Mouse (Mus musculus) midbrain, embryonic 13.5 days (tissue): ENCODE results near the gene Cdkn1b. TPM values are rescaled to one million over a fixed set of nuclear protein-coding genes. Genes with fewer than 3 reads are reported as not detected.

Source experiments
- ATAC-seq: fragments of 200-750 bp; cut with Nextera tagmentation; 2 replicates; pipeline ENCODE4 v1.8.0; 2017; ENCODE audit warnings: mild to moderate bottlenecking, moderate TSS enrichment, moderate library complexity
- H3K27ac ChIP-seq: fragments of 300-500 bp; sonication (generic); 2 replicates; pipeline ENCODE4 v1.5.1; 2015; ENCODE audit warnings: inconsistent platforms, mild to moderate bottlenecking, moderate library complexity
- H3K27me3 ChIP-seq: fragments of 300-500 bp; sonication (generic); 2 replicates; pipeline ENCODE4 v1.6.1; 2015; ENCODE audit warnings: mild to moderate bottlenecking, inconsistent platforms
- H3K36me3 ChIP-seq: fragments of 300-500 bp; sonication (generic); 2 replicates; pipeline ENCODE4 v1.6.1; 2015; ENCODE audit warnings: mild to moderate bottlenecking, inconsistent platforms
- H3K4me1 ChIP-seq: fragments of 300-500 bp; sonication (generic); replicated peaks from 2 replicates; pipeline ENCODE4 v1.6.1; 2015; ENCODE audit warnings: inconsistent platforms
- H3K4me2 ChIP-seq: fragments of 300-500 bp; sonication (generic); replicated peaks from 2 replicates; pipeline ENCODE4 v1.6.1; 2015; ENCODE audit warnings: moderate library complexity, mild to moderate bottlenecking, inconsistent platforms
- H3K4me3 ChIP-seq: fragments of 300-500 bp; sonication (generic); replicated peaks from 2 replicates; pipeline ENCODE4 v1.5.1; 2015; ENCODE audit warnings: mild to moderate bottlenecking, inconsistent platforms
- H3K9ac ChIP-seq: fragments of 300-500 bp; sonication (generic); replicated peaks from 2 replicates; pipeline ENCODE4 v1.6.1; 2015; ENCODE audit warnings: mild to moderate bottlenecking, inconsistent platforms
- H3K9me3 ChIP-seq: fragments of 300-500 bp; sonication (generic); 2 replicates; pipeline ENCODE4 v1.6.1; 2016; ENCODE audit warnings: mild to moderate bottlenecking, inconsistent platforms
- WGBS: fragments of 180-500 bp; shearing (Covaris S2); methylation state at CpG from one replicate; pipeline ENCODE4 v1.1.7; 2015; 5-methylcytosine and 5-hydroxymethylcytosine counted together
- polyA plus RNA-seq: library from polyadenylated mRNA; unstranded; fragments of >200 nt; fragmentation: Nextera tagmentation; extraction: Ambion mirVana; gene quantifications from 2 replicates; pipeline ENCODE4 v1.2.1, GENCODE M21; 2015

The Cdkn1b gene
- 33.8 and 35.1 TPM in 2 replicates for polyA plus RNA-seq

- peaks cover 6% of the 10 kb centered on the region; the same call in 1 of the 2 replicates for H3K27me3 ChIP-seq
- peak within 1 kb of the TSS; percentile 96 for H3K27ac ChIP-seq
- no peaks in the 10 kb centered on the region for H3K9me3 ChIP-seq
- H3K36me3 ChIP-seq, result no peaks in the 10 kb centered on the region
- peak within 1 kb of the TSS; percentile 84 for H3K4me2 ChIP-seq
- peaks cover 49% of the 10 kb centered on the region for H3K4me1 ChIP-seq
- peak within 1 kb of the TSS; percentile 93 for H3K9ac ChIP-seq
- ATAC-seq, result peak; percentile 97
- under 1% methylated on average over 77 of the region's 77 CpGs for WGBS
- H3K4me3 ChIP-seq, result peak within 1 kb of the TSS; percentile 90
Observed at GRCm38 (mm10) chr6:134920190-134921013, at the start of gene Cdkn1b. Gene Cdkn1b (plus strand): TSS chr6:134920401.

GRCm38 (mm10) chr6:134870887-134871286 is 49.3 kb upstream of the Cdkn1b start:
- no peak for ATAC-seq
- Histone ChIP-seq H3K9me3 (0 out of 2 replicates have a peak, but pooled peaks cover 5% of the 10 kb centered on the region), H3K9ac (no peak overlapping the region), H3K4me1 (no peaks in the 10 kb centered on the region), H3K27ac (no peak overlapping the region), H3K4me3 (no peak overlapping the region), H3K36me3 (peaks cover 82% of the 10 kb centered on the region), H3K27me3 (no peaks in the 10 kb centered on the region), H3K4me2 (no peak overlapping the region)
- WGBS, result 97% methylated on average over 4 of the region's 4 CpGs

- no peak for ATAC-seq
- no peak overlapping the region for H3K27ac ChIP-seq
- H3K27me3 ChIP-seq, result no peaks in the 10 kb centered on the region
- no peak overlapping the region for H3K4me3 ChIP-seq
- 0 out of 2 replicates have a peak, but pooled peaks cover 5% of the 10 kb centered on the region for H3K9me3 ChIP-seq
- no peak overlapping the region for H3K4me2 ChIP-seq
- 95% methylated on average over 2 of the region's 2 CpGs for WGBS
- H3K9ac ChIP-seq, result no peak overlapping the region
- H3K4me1 ChIP-seq, result no peaks in the 10 kb centered on the region
- H3K36me3 ChIP-seq, result peaks cover 81% of the 10 kb centered on the region
Observed at GRCm38 (mm10) chr6:134872236-134872635, 48.0 kb upstream of the Cdkn1b start.

- Histone ChIP-seq H3K36me3 (peaks cover 74% of the 10 kb centered on the region), H3K9ac (no peak overlapping the region), H3K27ac (no peak overlapping the region), H3K4me1 (no peaks in the 10 kb centered on the region), H3K4me2 (no peak overlapping the region), H3K27me3 (no peaks in the 10 kb centered on the region), H3K4me3 (no peak overlapping the region), H3K9me3 (0 out of 2 replicates have a peak, but pooled peaks cover 5% of the 10 kb centered on the region)
- no peak for ATAC-seq
- 89% methylated on average over 2 of the region's 2 CpGs for WGBS
Observed at GRCm38 (mm10) chr6:134873018-134873417, 47.2 kb upstream of the Cdkn1b start.

GRCm38 (mm10) chr6:134876795-134877194 is 43.4 kb upstream of the Cdkn1b start:
- H3K36me3 ChIP-seq, result peaks cover 38% of the 10 kb centered on the region
- H3K27me3 ChIP-seq, result no peaks in the 10 kb centered on the region
- H3K9ac ChIP-seq, result no peak overlapping the region
- 89% methylated on average over 6 of the region's 6 CpGs for WGBS
- ATAC-seq, result no peak
- H3K4me3 ChIP-seq, result no peak overlapping the region
- H3K9me3 ChIP-seq, result no peaks in the 10 kb centered on the region
- peaks cover 22% of the 10 kb centered on the region for H3K4me1 ChIP-seq
- no peak overlapping the region for H3K4me2 ChIP-seq
- no peak overlapping the region for H3K27ac ChIP-seq

- Histone ChIP-seq H3K9me3 (no peaks in the 10 kb centered on the region), H3K4me1 (peaks cover 22% of the 10 kb centered on the region), H3K36me3 (peaks cover 40% of the 10 kb centered on the region), H3K4me2 (no peak overlapping the region), H3K27ac (no peak overlapping the region), H3K27me3 (no peaks in the 10 kb centered on the region), H3K4me3 (no peak overlapping the region), H3K9ac (no peak overlapping the region)
- WGBS, result 94% methylated on average over 4 of the region's 4 CpGs
- ATAC-seq, result no peak
Observed at GRCm38 (mm10) chr6:134877276-134877675, 42.9 kb upstream of the Cdkn1b start.

GRCm38 (mm10) chr6:134877892-134878291 is 42.3 kb upstream of the Cdkn1b start:
- no peak overlapping the region for H3K4me3 ChIP-seq
- 89% methylated on average over 1 of the region's 1 CpGs for WGBS
- ATAC-seq, result no peak
- no peaks in the 10 kb centered on the region for H3K27me3 ChIP-seq
- no peak overlapping the region for H3K9ac ChIP-seq
- H3K36me3 ChIP-seq, result peaks cover 43% of the 10 kb centered on the region
- H3K4me2 ChIP-seq, result no peak overlapping the region
- H3K9me3 ChIP-seq, result no peaks in the 10 kb centered on the region
- peaks cover 25% of the 10 kb centered on the region for H3K4me1 ChIP-seq
- no peak overlapping the region for H3K27ac ChIP-seq

- no peak overlapping the region for H3K9ac ChIP-seq
- H3K27me3 ChIP-seq, result no peaks in the 10 kb centered on the region
- H3K4me2 ChIP-seq, result no peak overlapping the region
- H3K4me1 ChIP-seq, result peaks cover 39% of the 10 kb centered on the region
- no peak overlapping the region for H3K4me3 ChIP-seq
- no peak overlapping the region for H3K27ac ChIP-seq
- H3K36me3 ChIP-seq, result peaks cover 31% of the 10 kb centered on the region
- ATAC-seq, result no peak
- H3K9me3 ChIP-seq, result no peaks in the 10 kb centered on the region
- 92% methylated on average over 5 of the region's 5 CpGs for WGBS
Observed at GRCm38 (mm10) chr6:134879556-134879955, 40.6 kb upstream of the Cdkn1b start.

GRCm38 (mm10) chr6:134880046-134880445 is 40.2 kb upstream of the Cdkn1b start:
- Histone ChIP-seq H3K9ac (no peak overlapping the region), H3K4me2 (no peak overlapping the region), H3K27ac (no peak overlapping the region), H3K9me3 (no peaks in the 10 kb centered on the region), H3K4me1 (peaks cover 44% of the 10 kb centered on the region), H3K36me3 (peaks cover 28% of the 10 kb centered on the region), H3K4me3 (no peak overlapping the region), H3K27me3 (no peaks in the 10 kb centered on the region)
- WGBS, result 59% methylated on average over 2 of the region's 2 CpGs
- ATAC-seq, result no peak

- H3K36me3 ChIP-seq, result peaks cover 13% of the 10 kb centered on the region
- peak overlapping the region; percentile 24; the same call in 1 of the 2 replicates for H3K9ac ChIP-seq
- H3K9me3 ChIP-seq, result no peaks in the 10 kb centered on the region
- H3K27ac ChIP-seq, result no peak overlapping the region
- H3K4me2 ChIP-seq, result no peak overlapping the region
- no peaks in the 10 kb centered on the region for H3K27me3 ChIP-seq
- WGBS, result 89% methylated on average over 4 of the region's 4 CpGs
- ATAC-seq, result no peak
- H3K4me3 ChIP-seq, result no peak overlapping the region
- peaks cover 71% of the 10 kb centered on the region for H3K4me1 ChIP-seq
Observed at GRCm38 (mm10) chr6:134883661-134884060, 36.5 kb upstream of the Cdkn1b start.

GRCm38 (mm10) chr6:134885515-134885914 is 34.7 kb upstream of the Cdkn1b start:
- Histone ChIP-seq H3K4me2 (peak overlapping the region; percentile 73), H3K4me1 (peaks cover 72% of the 10 kb centered on the region), H3K36me3 (peaks cover 13% of the 10 kb centered on the region), H3K27ac (no peak overlapping the region), H3K4me3 (peak overlapping the region; percentile 57), H3K9me3 (no peaks in the 10 kb centered on the region), H3K9ac (peak overlapping the region; percentile 82), H3K27me3 (no peaks in the 10 kb centered on the region)
- no peak for ATAC-seq
- 95% methylated on average over 2 of the region's 2 CpGs for WGBS

- Histone ChIP-seq H3K27me3 (no peaks in the 10 kb centered on the region), H3K4me2 (peak overlapping the region; percentile 73), H3K36me3 (peaks cover 13% of the 10 kb centered on the region), H3K4me3 (peak overlapping the region; percentile 57), H3K9me3 (no peaks in the 10 kb centered on the region), H3K27ac (peak overlapping the region; percentile 92), H3K9ac (peak overlapping the region; percentile 82), H3K4me1 (peaks cover 62% of the 10 kb centered on the region)
- no peak for ATAC-seq
- WGBS, result 75% methylated on average over 8 of the region's 8 CpGs
Observed at GRCm38 (mm10) chr6:134886475-134886874, 33.7 kb upstream of the Cdkn1b start.
